In the genomic region with DNA sequence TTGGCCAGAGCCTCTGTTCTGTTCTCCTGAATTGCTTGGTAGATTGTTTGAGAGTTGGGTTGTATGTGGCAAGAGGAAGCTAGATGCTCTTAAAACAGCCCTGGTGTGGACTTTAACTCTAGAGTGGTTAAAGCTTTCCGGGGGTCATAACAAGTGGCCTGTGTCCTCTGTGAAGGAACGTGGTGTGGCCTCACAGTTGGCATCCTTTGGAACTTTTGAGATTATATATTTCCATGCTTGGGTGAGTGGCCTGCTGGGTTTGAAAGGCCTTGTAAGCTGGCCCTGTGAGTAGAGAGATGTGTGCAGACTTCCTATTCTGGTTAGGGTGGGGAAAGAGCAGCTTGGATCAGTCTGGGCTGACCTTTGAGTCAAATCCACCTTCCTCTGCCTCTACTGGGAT, we compare ENCODE assay signal across 10 mouse cellular contexts. TPM values are rescaled to one million over a fixed set of nuclear protein-coding genes. Genes with fewer than 3 reads are reported as not detected.
DNase-seq lines count a peak whose midpoint lies in the region; ATAC-seq and TF ChIP-seq lines count a peak whose summit lies in the region.
"Had no signal": no experiment of that assay in that cellular context is flagged by ENCODE, and none has a peak within 500 bp of the region (broad histone marks: within the 10 kb centered on the region; RNA-seq: fewer than 3 reads in every experiment).

No protein-coding gene starts in this region.

- H3K4me2 ChIP-seq in embryonic facial prominence, embryonic 13.5 days = peak overlapping the region; percentile 94
- H3K4me2 ChIP-seq in hindbrain, postnatal 0 days (ENCODE audit: low read depth, low read length) = peak overlapping the region; percentile 72
- H3K4me2 ChIP-seq in midbrain, embryonic 14.5 days (ENCODE audit: low read length) = peak overlapping the region; percentile 95

- no peaks in the 10 kb centered on the region for H3K27me3 ChIP-seq in embryonic facial prominence, embryonic 13.5 days
- no peaks in the 10 kb centered on the region for H3K27me3 ChIP-seq in hindbrain, postnatal 0 days (ENCODE audit: insufficient read depth, low read length)
- no peaks in the 10 kb centered on the region for H3K27me3 ChIP-seq in midbrain, embryonic 14.5 days (ENCODE audit: control insufficient read depth, insufficient read depth, low read length)

- peak overlapping the region; percentile 95 for H3K4me3 ChIP-seq in embryonic facial prominence, embryonic 13.5 days
- H3K4me3 ChIP-seq in hindbrain, postnatal 0 days (ENCODE audit: low read length) = no peak overlapping the region
- peak overlapping the region; percentile 16 for H3K4me3 ChIP-seq in midbrain, embryonic 14.5 days (replicated peaks; ENCODE audit: low read depth, low read length)

- H3K27ac ChIP-seq in embryonic facial prominence, embryonic 13.5 days = no peak overlapping the region; the same call in 1 of the 2 replicates
- H3K27ac ChIP-seq in hindbrain, postnatal 0 days = no peak overlapping the region
- H3K27ac ChIP-seq in midbrain, embryonic 14.5 days (replicated peaks; ENCODE audit: low read depth, low read length) = no peak overlapping the region

- H3K9ac ChIP-seq in embryonic facial prominence, embryonic 13.5 days = peak overlapping the region; percentile 100
- peak overlapping the region; percentile 100; the same call in 1 of the 2 replicates for H3K9ac ChIP-seq in hindbrain, postnatal 0 days (replicated peaks; ENCODE audit: low read length)
- 0 out of 2 replicates have a peak overlapping the region, but pooled peaks have one; percentile 17 for H3K9ac ChIP-seq in midbrain, embryonic 14.5 days (replicated peaks; ENCODE audit: low read length)

- H3K9me3 ChIP-seq in embryonic facial prominence, embryonic 13.5 days = no peaks in the 10 kb centered on the region
- no peaks in the 10 kb centered on the region for H3K9me3 ChIP-seq in hindbrain, postnatal 0 days (ENCODE audit: low read length)
- H3K9me3 ChIP-seq in midbrain, embryonic 14.5 days (ENCODE audit: control insufficient read depth, low read length) = no peaks in the 10 kb centered on the region

- peaks cover 70% of the 10 kb centered on the region for H3K36me3 ChIP-seq in embryonic facial prominence, embryonic 13.5 days
- H3K36me3 ChIP-seq in hindbrain, postnatal 0 days (ENCODE audit: insufficient read depth, low read length) = peaks cover 63% of the 10 kb centered on the region
- peaks cover 72% of the 10 kb centered on the region for H3K36me3 ChIP-seq in midbrain, embryonic 14.5 days (ENCODE audit: control insufficient read depth, insufficient read depth, low read length)

- H3K4me1 ChIP-seq in embryonic facial prominence, embryonic 13.5 days = peaks cover 41% of the 10 kb centered on the region
- H3K4me1 ChIP-seq in hindbrain, postnatal 0 days (ENCODE audit: insufficient read depth, low read length) = peaks cover 17% of the 10 kb centered on the region
- peaks cover 35% of the 10 kb centered on the region for H3K4me1 ChIP-seq in midbrain, embryonic 14.5 days (ENCODE audit: control insufficient read depth, insufficient read depth, low read length)

- WGBS in embryonic facial prominence, embryonic 13.5 days = 80% methylated on average over 2 of the region's 2 CpGs
- WGBS in hindbrain, postnatal 0 days = 55% methylated on average over 2 of the region's 2 CpGs
- 72% methylated on average over 2 of the region's 2 CpGs for WGBS in midbrain, embryonic 14.5 days

- DNase-seq in kidney, adult 9 months = peak; percentile 65
- DNase-seq in kidney, adult 8-10 months = no peak
- no peak for DNase-seq in hindbrain, postnatal 0 days (ENCODE audit: low spot score)
- no peak for DNase-seq in midbrain, embryonic 14.5 days
- no peak for DNase-seq in c-Kit-positive CD71-positive TER-119-positive erythroid progenitor cells, embryonic 14.5 days (ENCODE audit: low spot score)
- no peak for DNase-seq in cerebellum, adult 9-11 months
- DNase-seq in testis, postnatal 10 days (ENCODE audit: low spot score) = no peak

- ATAC-seq in embryonic facial prominence, embryonic 13.5 days (ENCODE audit: insufficient number of reproducible peaks, insufficient read depth, low FRiP score, low TSS enrichment, low read depth) = no peak
- ATAC-seq in hindbrain, postnatal 0 days = no peak
- no peak for ATAC-seq in midbrain, embryonic 14.5 days (ENCODE audit: low FRiP score, low TSS enrichment)

- no peak for TF ChIP-seq CTCF in hindbrain, postnatal 0 days (IDR thresholded peaks at IDR 0.05; ENCODE audit: low read depth)

RNA-seq across cellular contexts. Expression of gene Ddx39b, which starts 3.5 kb away (rescaled TPM):
- 498 and 543 TPM in 2 replicates for polyA plus RNA-seq in embryonic facial prominence, embryonic 13.5 days (2015; fragmentation: Nextera tagmentation; extraction: Ambion mirVana)
- total RNA-seq in hindbrain, postnatal 0 days (2014; rRNA removed) = 259 and 266 TPM in 2 replicates
- polyA plus RNA-seq in hindbrain, postnatal 0 days (2015; fragmentation: Nextera tagmentation; extraction: Ambion mirVana) = 326 and 341 TPM in 2 replicates
- polyA plus RNA-seq in midbrain, embryonic 14.5 days (2014; fragmentation: Nextera tagmentation; extraction: Ambion mirVana) = 386 and 390 TPM in 2 replicates

RNA-seq across cellular contexts. Expression of gene Nfkbil1, which starts 9.4 kb away (rescaled TPM):
- polyA plus RNA-seq in embryonic facial prominence, embryonic 13.5 days (2015; fragmentation: Nextera tagmentation; extraction: Ambion mirVana) = 10.4 and 12.0 TPM in 2 replicates
- total RNA-seq in hindbrain, postnatal 0 days (2014; rRNA removed) = 15.5 and 15.9 TPM in 2 replicates
- 11.4 and 12.9 TPM in 2 replicates for polyA plus RNA-seq in hindbrain, postnatal 0 days (2015; fragmentation: Nextera tagmentation; extraction: Ambion mirVana)
- polyA plus RNA-seq in midbrain, embryonic 14.5 days (2014; fragmentation: Nextera tagmentation; extraction: Ambion mirVana) = 3.8 and 7.3 TPM in 2 replicates

RNA-seq across cellular contexts. Expression of gene Atp6v1g2, which starts 11.5 kb away (rescaled TPM):
- 3.9 and 4.1 TPM in 2 replicates for polyA plus RNA-seq in embryonic facial prominence, embryonic 13.5 days (2015; fragmentation: Nextera tagmentation; extraction: Ambion mirVana)
- total RNA-seq in hindbrain, postnatal 0 days (2014; rRNA removed) = 91.0 and 114 TPM in 2 replicates
- polyA plus RNA-seq in hindbrain, postnatal 0 days (2015; fragmentation: Nextera tagmentation; extraction: Ambion mirVana) = 180 and 183 TPM in 2 replicates
- polyA plus RNA-seq in midbrain, embryonic 14.5 days (2014; fragmentation: Nextera tagmentation; extraction: Ambion mirVana) = 78.1 and 99.0 TPM in 2 replicates

RNA-seq across cellular contexts. Expression of gene H2-D1, which starts 17.5 kb away (rescaled TPM):
- polyA plus RNA-seq in embryonic facial prominence, embryonic 13.5 days (2015; fragmentation: Nextera tagmentation; extraction: Ambion mirVana) = 28.7 and 30.7 TPM in 2 replicates
- total RNA-seq in hindbrain, postnatal 0 days (2014; rRNA removed) = 74.3 and 83.8 TPM in 2 replicates
- polyA plus RNA-seq in hindbrain, postnatal 0 days (2015; fragmentation: Nextera tagmentation; extraction: Ambion mirVana) = 141 and 146 TPM in 2 replicates
- 68.5 and 74.3 TPM in 2 replicates for polyA plus RNA-seq in midbrain, embryonic 14.5 days (2014; fragmentation: Nextera tagmentation; extraction: Ambion mirVana)

RNA-seq across cellular contexts. Expression of gene Gm16181, which starts 24.4 kb away (rescaled TPM):
- not detected in 2 replicates for polyA plus RNA-seq in embryonic facial prominence, embryonic 13.5 days (2015; fragmentation: Nextera tagmentation; extraction: Ambion mirVana)
- total RNA-seq in hindbrain, postnatal 0 days (2014; rRNA removed) = not detected in 2 replicates
- 0.40 TPM in 1 of 2 replicates, not detected in the other for polyA plus RNA-seq in hindbrain, postnatal 0 days (2015; fragmentation: Nextera tagmentation; extraction: Ambion mirVana)
- not detected in 2 replicates for polyA plus RNA-seq in midbrain, embryonic 14.5 days (2014; fragmentation: Nextera tagmentation; extraction: Ambion mirVana)
- total RNA-seq: gastrocnemius, adult 18-20 months had no signal
- polyA plus RNA-seq: testis, adult 2 months had no signal

Comparison
In these comparisons a context has a peak if more than half of its experiments do, and no peak if none do; other contexts are left out.
1. H3K9ac ChIP-seq: peak in every context shown above with its lines; median percentile 100 in embryonic facial prominence, embryonic 13.5 days; 100 in hindbrain, postnatal 0 days; 17 in midbrain, embryonic 14.5 days.
2. RNA of gene Atp6v1g2, which starts 11.5 kb away (polyA plus RNA-seq): 180 to 183 TPM in hindbrain, postnatal 0 days and 78.1 to 99.0 TPM in midbrain, embryonic 14.5 days; 3.9 to 4.1 TPM in embryonic facial prominence, embryonic 13.5 days; every median in the first group is over 10 times any median in the second.
3. Peak in every context shown above with its lines, with median percentiles within 50 percentile points of each other: H3K4me2 ChIP-seq.